Comparison of ENCODE assay signal across 18 mouse cellular contexts in genomic region chr17:28894050-28894767, GRCm38 (mm10). TPM values are rescaled to one million over a fixed set of nuclear protein-coding genes. Genes with fewer than 3 reads are reported as not detected.
DNase-seq lines count a peak whose midpoint lies in the region; ATAC-seq and TF ChIP-seq lines count a peak whose summit lies in the region.
"Had no signal": no experiment of that assay in that cellular context is flagged by ENCODE, and none has a peak within 500 bp of the region (broad histone marks: within the 10 kb centered on the region; RNA-seq: fewer than 3 reads in every experiment).

No protein-coding gene starts in this region.

- no peak overlapping the region for H3K4me2 ChIP-seq in liver, embryonic 11.5 days
- H3K4me2 ChIP-seq: kidney, embryonic 15.5 days; neural tube, embryonic 13.5 days had no signal

- no peak for TF ChIP-seq CTCF in liver, adult 2 months (IDR thresholded peaks at IDR 0.05; ENCODE audit: low read depth, low read length)
- no peak for TF ChIP-seq CTCF in ES-Bruce4 (IDR thresholded peaks at IDR 0.05; ENCODE audit: low read depth, low read length)

- no peak for TF ChIP-seq EP300 in ES-Bruce4 (IDR thresholded peaks at IDR 0.05; ENCODE audit: insufficient read depth, low read depth, low read length)

- no peak overlapping the region for H3K4me3 ChIP-seq in liver, adult 2 months (ENCODE audit: insufficient read depth, low read depth, low read length)
- H3K4me3 ChIP-seq in liver, embryonic 11.5 days (ENCODE audit: low read depth, low read length) = no peak overlapping the region
- H3K4me3 ChIP-seq in ES-Bruce4 (ENCODE audit: low read depth, low read length) = peak overlapping the region; percentile 7; the same call in 1 of the 2 replicates
- no peak overlapping the region for H3K4me3 ChIP-seq in limb, embryonic 10.5 days
- H3K4me3 ChIP-seq: embryonic facial prominence, embryonic 10.5 days; kidney, embryonic 15.5 days; neural tube, embryonic 13.5 days had no signal

- 58% methylated on average over 11 of the region's 11 CpGs for WGBS in liver, adult 2 months
- WGBS in liver, embryonic 11.5 days = 66% methylated on average over 11 of the region's 11 CpGs
- 91% methylated on average over 11 of the region's 11 CpGs for WGBS in limb, embryonic 10.5 days

- peak; percentile 87 for DNase-seq in liver, adult 2 months (ENCODE audit: extremely low read depth, low read depth, low spot score)
- no peak for DNase-seq in liver, embryonic 11.5 days (ENCODE audit: low spot score)
- DNase-seq in fat pad, adult 2 months (ENCODE audit: extremely low read depth, low read depth, low spot score) = peak; percentile 49
- no peak for DNase-seq in thymus, postnatal 25 days
- no peak for DNase-seq in limb, embryonic 10.5 days (ENCODE audit: low spot score)
- DNase-seq: cerebellum, adult 8-10 months; left cerebral cortex, postnatal 4 days; midbrain, embryonic 14.5 days; right cerebral cortex, adult 18-20 months had no signal

- no peak overlapping the region for H3K9ac ChIP-seq in liver, adult 2 months (ENCODE audit: low read depth, low read length)
- no peak overlapping the region for H3K9ac ChIP-seq in liver, embryonic 11.5 days (ENCODE audit: low read depth, low read length)
- peak overlapping the region; percentile 5; the same call in 1 of the 2 replicates for H3K9ac ChIP-seq in ES-Bruce4 (ENCODE audit: low read depth, poor library complexity, severe bottlenecking)
- H3K9ac ChIP-seq: kidney, embryonic 15.5 days; neural tube, embryonic 13.5 days had no signal

- H3K27me3 ChIP-seq in liver, adult 2 months (ENCODE audit: control insufficient read depth, insufficient read depth, low read length) = no peaks in the 10 kb centered on the region
- no peaks in the 10 kb centered on the region for H3K27me3 ChIP-seq in liver, embryonic 11.5 days (replicated peaks; ENCODE audit: control insufficient read depth, insufficient read depth, low read length)
- no peaks in the 10 kb centered on the region for H3K27me3 ChIP-seq in ES-Bruce4 (ENCODE audit: control insufficient read depth, insufficient read depth, low read length, poor library complexity, severe bottlenecking)
- no peaks in the 10 kb centered on the region for H3K27me3 ChIP-seq in limb, embryonic 10.5 days (ENCODE audit: low read depth, poor library complexity, severe bottlenecking)
- H3K27me3 ChIP-seq: kidney, embryonic 15.5 days; neural tube, embryonic 13.5 days had no signal

- no peaks in the 10 kb centered on the region for H3K36me3 ChIP-seq in liver, adult 2 months (ENCODE audit: control insufficient read depth, insufficient read depth, low read length)
- H3K36me3 ChIP-seq in liver, embryonic 11.5 days (ENCODE audit: control insufficient read depth, insufficient read depth, low read length) = no peaks in the 10 kb centered on the region
- no peaks in the 10 kb centered on the region for H3K36me3 ChIP-seq in ES-Bruce4 (ENCODE audit: control insufficient read depth, insufficient read depth, low read length, poor library complexity, severe bottlenecking)
- no peaks in the 10 kb centered on the region for H3K36me3 ChIP-seq in limb, embryonic 10.5 days
- H3K36me3 ChIP-seq: embryonic facial prominence, embryonic 10.5 days; kidney, embryonic 15.5 days; neural tube, embryonic 13.5 days had no signal

- H3K9me3 ChIP-seq in liver, embryonic 11.5 days (ENCODE audit: control insufficient read depth, low read length) = no peaks in the 10 kb centered on the region
- peaks cover 17% of the 10 kb centered on the region for H3K9me3 ChIP-seq in ES-Bruce4 (replicated peaks; ENCODE audit: control insufficient read depth, insufficient read depth, low read length, poor library complexity, severe bottlenecking)
- no peaks in the 10 kb centered on the region; the same call in 1 of the 2 replicates for H3K9me3 ChIP-seq in limb, embryonic 10.5 days (replicated peaks)
- H3K9me3 ChIP-seq: neural tube, embryonic 13.5 days had no signal

- no peak for TF ChIP-seq POLR2A in liver, adult 2 months (IDR thresholded peaks at IDR 0.05; ENCODE audit: extremely low read depth, insufficient read depth, low read length)
- no peak for TF ChIP-seq POLR2A in ES-Bruce4 (IDR thresholded peaks at IDR 0.05; ENCODE audit: insufficient read depth, low read length)

- H3K27ac ChIP-seq in liver, adult 2 months (replicated peaks; ENCODE audit: insufficient read depth, low read depth, low read length) = no peak overlapping the region
- H3K27ac ChIP-seq in liver, embryonic 11.5 days (ENCODE audit: low read depth, low read length) = no peak overlapping the region
- H3K27ac ChIP-seq in ES-Bruce4 (ENCODE audit: insufficient read depth, low read length) = peak overlapping the region; percentile 73; the same call in 1 of the 2 replicates
- H3K27ac ChIP-seq in limb, embryonic 10.5 days = no peak overlapping the region
- H3K27ac ChIP-seq: embryonic facial prominence, embryonic 10.5 days; kidney, embryonic 15.5 days; neural tube, embryonic 13.5 days had no signal

- ATAC-seq in liver, embryonic 11.5 days (replicated peaks; ENCODE audit: low FRiP score) = no peak
- peak; percentile 34; the same call in 1 of the 2 replicates for ATAC-seq in neutrophil, adult 5-6 weeks (ENCODE audit: extremely low read depth, insufficient number of reproducible peaks, low FRiP score, poor library complexity, severe bottlenecking)
- ATAC-seq: hindbrain, embryonic 16.5 days had no signal

- no peaks in the 10 kb centered on the region for H3K79me2 ChIP-seq in liver, adult 2 months (ENCODE audit: control insufficient read depth, insufficient read depth, low read length)

- H3K4me1 ChIP-seq in liver, adult 2 months (ENCODE audit: control insufficient read depth, insufficient read depth, low read length) = peaks cover 9% of the 10 kb centered on the region; the same call in 1 of the 2 replicates
- no peaks in the 10 kb centered on the region; the same call in 1 of the 2 replicates for H3K4me1 ChIP-seq in liver, embryonic 11.5 days (replicated peaks; ENCODE audit: control insufficient read depth, insufficient read depth, low read length)
- peaks cover 3% of the 10 kb centered on the region for H3K4me1 ChIP-seq in ES-Bruce4 (ENCODE audit: control insufficient read depth, insufficient read depth, low read length)
- peaks cover 4% of the 10 kb centered on the region; the same call in 1 of the 2 replicates for H3K4me1 ChIP-seq in limb, embryonic 10.5 days
- H3K4me1 ChIP-seq: kidney, embryonic 15.5 days had no signal

RNA-seq across cellular contexts. Expression of gene 4930539E08Rik, which starts 20.9 kb away (rescaled TPM):
- total RNA-seq in liver, adult 2 months (2014; rRNA removed) = 0.09 and 0.47 TPM in 2 replicates
- polyA plus RNA-seq in liver, adult 2 months (2012; rRNA removed) = 0.10 and 0.11 TPM in 2 replicates
- polyA plus RNA-seq in liver, embryonic 11.5 days (2014; fragmentation: Nextera tagmentation; extraction: Ambion mirVana) = 0.08 and 0.48 TPM in 2 replicates
- polyA plus RNA-seq in ES-Bruce4 (2011; ENCODE audit: insufficient read depth, insufficient read length, low read depth, missing spikeins) = 1.5 and 3.0 TPM in 2 replicates
- 0.12 and 0.23 TPM in 2 replicates for total RNA-seq in neutrophil, adult 5-6 weeks (2017)
- polyA plus RNA-seq in limb, embryonic 10.5 days (2016; fragmentation: Nextera tagmentation; extraction: Ambion mirVana) = 0.05 and 0.10 TPM in 2 replicates

RNA-seq across cellular contexts. Expression of gene Pnpla1, which starts 36.0 kb away (rescaled TPM):
- not detected in 2 replicates for total RNA-seq in liver, adult 2 months (2014; rRNA removed)
- not detected in 2 replicates for polyA plus RNA-seq in liver, adult 2 months (2012; rRNA removed)
- 0.05 TPM in 1 of 2 replicates, not detected in the other for polyA plus RNA-seq in liver, embryonic 11.5 days (2014; fragmentation: Nextera tagmentation; extraction: Ambion mirVana)
- 0.15 TPM in 1 of 2 replicates, not detected in the other for polyA plus RNA-seq in ES-Bruce4 (2011; ENCODE audit: insufficient read depth, insufficient read length, low read depth, missing spikeins)
- 0.25 TPM in 1 of 2 replicates, not detected in the other for total RNA-seq in neutrophil, adult 5-6 weeks (2017)
- polyA plus RNA-seq in limb, embryonic 10.5 days (2016; fragmentation: Nextera tagmentation; extraction: Ambion mirVana) = 0.03 and 0.04 TPM in 2 replicates
- polyA plus RNA-seq: brain, embryonic 14.5 days; forebrain, embryonic 11.5 days; hindbrain, embryonic 16.5 days; midbrain, embryonic 14.5 days; neural tube, embryonic 13.5 days had no signal

RNA-seq across cellular contexts. Expression of gene Pxt1, which starts 49.4 kb away (rescaled TPM):
- not detected in 2 replicates for total RNA-seq in liver, adult 2 months (2014; rRNA removed)
- polyA plus RNA-seq in liver, adult 2 months (2012; rRNA removed) = not detected in 2 replicates
- 0.30 and 0.92 TPM in 2 replicates for polyA plus RNA-seq in liver, embryonic 11.5 days (2014; fragmentation: Nextera tagmentation; extraction: Ambion mirVana)
- polyA plus RNA-seq in ES-Bruce4 (2011; ENCODE audit: insufficient read depth, insufficient read length, low read depth, missing spikeins) = 0.67 and 2.4 TPM in 2 replicates
- total RNA-seq in neutrophil, adult 5-6 weeks (2017) = not detected in 2 replicates
- polyA plus RNA-seq in limb, embryonic 10.5 days (2016; fragmentation: Nextera tagmentation; extraction: Ambion mirVana) = 0.24 and 0.45 TPM in 2 replicates
- total RNA-seq: layer of hippocampus, postnatal 10 days; left cerebral cortex, postnatal 4 days had no signal
- polyA plus RNA-seq: brain, embryonic 14.5 days; hindbrain, embryonic 16.5 days; midbrain, embryonic 14.5 days; neural tube, embryonic 13.5 days had no signal

RNA-seq across cellular contexts. Expression of gene Kctd20, which starts 57.5 kb away (rescaled TPM):
- total RNA-seq in liver, adult 2 months (2014; rRNA removed) = 22.3 and 24.0 TPM in 2 replicates
- 17.9 and 18.9 TPM in 2 replicates for polyA plus RNA-seq in liver, adult 2 months (2012; rRNA removed)
- polyA plus RNA-seq in liver, embryonic 11.5 days (2014; fragmentation: Nextera tagmentation; extraction: Ambion mirVana) = 75.2 and 89.2 TPM in 2 replicates
- 75.3 and 77.9 TPM in 2 replicates for polyA plus RNA-seq in ES-Bruce4 (2011; ENCODE audit: insufficient read depth, insufficient read length, low read depth, missing spikeins)
- 117 and 123 TPM in 2 replicates for total RNA-seq in neutrophil, adult 5-6 weeks (2017)
- polyA plus RNA-seq in limb, embryonic 10.5 days (2016; fragmentation: Nextera tagmentation; extraction: Ambion mirVana) = 121 and 129 TPM in 2 replicates

Comparison
In these comparisons a context has a peak if more than half of its experiments do, and no peak if none do; other contexts are left out.
1. DNase-seq: peak in liver, adult 2 months (single experiment) and fat pad, adult 2 months (single experiment); none in liver, embryonic 11.5 days (single experiment), thymus, postnatal 25 days (single experiment) and limb, embryonic 10.5 days (single experiment).